Mouse (Mus musculus) forebrain, embryonic 16.5 days (tissue): ENCODE results near the gene Gm49359. TPM values are rescaled to one million over a fixed set of nuclear protein-coding genes. Genes with fewer than 3 reads are reported as not detected.
A peak's percentile ranks its signal among the peaks of the same experiment; 100 is the strongest.
"Not testable (repeated sequence)": the region's sequence is repeated elsewhere in the genome, so short reads cannot be mapped to it uniquely, and the experiment has no call there.

ENCODE experiments used
- ATAC-seq: fragments of 200-750 bp; cut with Nextera tagmentation; 2 replicates; pipeline ENCODE4 v1.8.0; 2017; ENCODE audit warnings: mild to moderate bottlenecking, moderate library complexity
- H3K27ac ChIP-seq: fragments of 300-500 bp; sonication (generic); 2 replicates; pipeline ENCODE4 v1.5.1; 2014; ENCODE audit warnings: low read length, control low read depth
- H3K27me3 ChIP-seq: fragments of 300-500 bp; sonication (generic); replicated peaks from 2 replicates; pipeline ENCODE4 v1.6.1; 2014; ENCODE audit warnings: low read length; ENCODE audit not compliant: control insufficient read depth, insufficient read depth
- H3K36me3 ChIP-seq: fragments of 300-500 bp; sonication (generic); 2 replicates; pipeline ENCODE4 v1.6.1; 2014; ENCODE audit not compliant: control insufficient read depth, insufficient read depth
- H3K4me1 ChIP-seq: fragments of 300-500 bp; sonication (generic); replicated peaks from 2 replicates; pipeline ENCODE4 v1.6.1; 2014; ENCODE audit warnings: low read length; ENCODE audit not compliant: control insufficient read depth, insufficient read depth
- H3K4me2 ChIP-seq: fragments of 300-500 bp; sonication (generic); 2 replicates; pipeline ENCODE4 v1.6.1; 2014; ENCODE audit warnings: mild to moderate bottlenecking, low read length, control low read depth
- H3K4me3 ChIP-seq: fragments of 300-500 bp; sonication (generic); replicated peaks from 2 replicates; pipeline ENCODE4 v1.5.1; 2014; ENCODE audit warnings: mild to moderate bottlenecking, low read length, control low read depth
- H3K9ac ChIP-seq: fragments of 300-500 bp; sonication (generic); replicated peaks from 2 replicates; pipeline ENCODE4 v1.6.1; 2014; ENCODE audit warnings: low read depth, low read length, control low read depth
- H3K9me3 ChIP-seq: fragments of 300-500 bp; sonication (generic); 2 replicates; pipeline ENCODE4 v1.6.1; 2016; ENCODE audit warnings: low read length; ENCODE audit not compliant: control insufficient read depth
- WGBS: fragments of 180-500 bp; shearing (Covaris S2); extraction: QIAGEN DNeasy Blood & Tissue Kit; methylation state at CpG from one replicate; pipeline ENCODE4 v1.1.7; 2014; 5-methylcytosine and 5-hydroxymethylcytosine counted together
- microRNA-seq: library from miRNA; unstranded; fragments of <30 nt; microRNA quantifications from one replicate; pipeline ENCODE4, GENCODE M21; 2017
- polyA plus RNA-seq: library from polyadenylated mRNA; unstranded; fragments of >200 nt; fragmentation: Nextera tagmentation; extraction: Ambion mirVana; gene quantifications from 2 replicates; pipeline ENCODE4 v1.2.1, GENCODE M21; 2015

Gene Gm49359
- polyA plus RNA-seq = 18.9 and 19.1 TPM in 2 replicates

GRCm38 (mm10) chr13:62466424-62467334, at the start of gene Gm49359:
Gene Gm49359 (minus strand): TSS chr13:62466832.
- peak within 1 kb of the TSS; percentile 63 for H3K27ac ChIP-seq
- ATAC-seq = peak; percentile 100
- WGBS = 2% methylated on average over 28 of the region's 28 CpGs
- H3K27me3 ChIP-seq, H3K36me3 ChIP-seq, H3K4me1 ChIP-seq, H3K9me3 ChIP-seq: not testable (repeated sequence)
- peak within 1 kb of the TSS; percentile 43 for H3K4me2 ChIP-seq
- H3K4me3 ChIP-seq = peak within 1 kb of the TSS; percentile 54
- H3K9ac ChIP-seq = peak within 1 kb of the TSS; percentile 66

DNA sequence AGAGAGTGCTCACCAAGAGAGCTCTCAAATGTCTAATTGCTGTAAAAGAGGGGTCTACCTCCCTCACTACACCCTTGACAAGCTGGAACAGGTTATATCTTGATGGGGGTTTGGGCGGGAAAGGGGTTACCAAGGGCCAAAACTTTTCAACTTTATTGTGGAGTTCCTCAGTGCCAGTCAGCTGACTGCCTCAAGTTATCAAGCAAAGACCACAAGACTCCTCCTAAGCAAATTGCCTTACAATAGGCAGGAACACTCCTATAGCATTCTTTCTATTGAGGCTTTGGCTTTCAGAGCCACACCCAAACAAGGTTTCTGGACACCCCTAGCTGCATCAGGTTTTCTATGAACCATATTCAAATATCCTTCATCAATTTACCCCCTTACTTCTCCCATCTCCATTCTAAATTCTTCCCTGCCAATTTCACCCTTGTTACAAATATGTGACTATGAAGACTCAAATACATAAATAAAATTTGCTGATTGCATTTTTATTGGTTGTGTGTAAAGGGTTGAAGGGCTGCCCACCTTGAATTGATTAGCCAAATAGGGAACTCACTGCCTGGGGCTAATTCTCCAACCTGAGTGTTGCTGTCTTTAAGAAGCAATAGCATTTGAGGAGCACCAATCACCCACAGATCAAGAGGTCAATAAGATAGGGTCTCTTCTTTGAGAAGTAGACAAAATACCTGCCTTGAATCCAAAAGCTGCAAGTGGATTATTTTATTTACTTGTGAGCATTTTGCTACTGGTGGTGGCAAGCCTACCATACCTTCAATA, 44.2 kb upstream of the Gm49359 start:
- ATAC-seq, H3K9ac ChIP-seq, H3K4me1 ChIP-seq, H3K9me3 ChIP-seq, H3K36me3 ChIP-seq, H3K4me2 ChIP-seq, H3K27ac ChIP-seq, H3K27me3 ChIP-seq, H3K4me3 ChIP-seq: not testable (repeated sequence)
- 92% methylated on average over 1 of the region's 1 CpGs for WGBS

DNA sequence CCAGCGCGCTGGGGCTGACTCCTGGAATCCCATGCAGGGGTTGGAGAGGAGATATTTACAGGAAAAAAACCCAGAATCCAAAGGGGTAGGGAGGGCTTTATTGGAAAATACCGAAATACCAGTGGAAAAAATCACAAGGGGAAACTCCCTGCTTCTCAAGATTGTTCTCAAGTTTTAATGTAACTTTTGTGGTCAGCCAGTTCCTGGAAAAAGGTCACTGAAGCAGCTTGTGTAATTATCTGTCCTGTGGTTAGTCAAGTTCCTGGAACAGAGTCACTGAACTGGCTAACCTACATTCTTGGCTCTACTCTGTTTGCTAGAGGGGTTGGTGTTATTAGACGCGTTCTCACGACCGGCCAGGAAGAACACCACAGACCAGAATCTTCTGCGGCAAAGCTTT, 6.0 kb upstream of the Gm49359 start:
- not testable (repeated sequence) for H3K9ac ChIP-seq, H3K27ac ChIP-seq, H3K9me3 ChIP-seq, H3K36me3 ChIP-seq, H3K4me3 ChIP-seq, H3K4me1 ChIP-seq, ATAC-seq, H3K27me3 ChIP-seq, H3K4me2 ChIP-seq
- WGBS = 96% methylated on average over 8 of the region's 8 CpGs

DNA sequence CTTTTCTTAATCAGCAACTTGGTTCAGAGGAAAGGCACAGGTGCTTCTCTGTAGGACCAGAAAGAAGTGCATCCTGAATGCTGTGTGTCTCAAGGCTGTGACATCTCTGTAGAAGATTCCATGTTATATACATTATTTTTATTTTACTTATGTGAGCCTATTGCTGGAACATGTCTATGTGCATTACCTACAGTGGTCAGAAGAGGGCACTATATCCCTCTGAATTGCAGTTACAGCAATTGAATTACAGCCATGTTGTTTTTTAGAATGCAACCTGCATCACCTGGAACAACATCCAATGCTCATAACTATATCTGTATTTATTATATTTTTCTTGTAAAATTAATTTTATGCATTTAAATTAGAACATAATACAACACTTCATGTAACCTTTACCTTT, 3.3 kb upstream of the Gm49359 start:
- not testable (repeated sequence) for H3K9ac ChIP-seq, H3K27ac ChIP-seq, H3K4me2 ChIP-seq, ATAC-seq, H3K4me3 ChIP-seq, H3K9me3 ChIP-seq, H3K4me1 ChIP-seq, H3K27me3 ChIP-seq, H3K36me3 ChIP-seq

Small RNA genes within 50 kb of the gene (microRNA-seq; reads per million reads assigned to microRNA genes)
- gene Gm22256 = not detected

Other genes with a start within 250 kb of the Gm49359 start
- 2.4 and 3.1 TPM in 2 replicates for gene Gm3604, start 83.7 kb downstream of the Gm49359 start, polyA plus RNA-seq
- gene Zfp935, start 91.7 kb upstream of the Gm49359 start, polyA plus RNA-seq = not detected in 2 replicates
- 14.3 and 15.0 TPM in 2 replicates for gene Zfp934, start 104.4 kb upstream of the Gm49359 start, polyA plus RNA-seq
- 12.0 and 13.3 TPM in 2 replicates for gene 6720489N17Rik, start 157.3 kb upstream of the Gm49359 start, polyA plus RNA-seq